Mouse (Mus musculus) gastrocnemius, postnatal 4 days (tissue): ENCODE data around the gene Ghsr. TPM values are rescaled to one million over a fixed set of nuclear protein-coding genes. Genes with fewer than 3 reads are reported as not detected.
"Not testable (repeated sequence)": the region's sequence is repeated elsewhere in the genome, so short reads cannot be mapped to it uniquely, and the experiment has no call there.

Source experiments
- DNase-seq, 2 experiments: peaks; one replicate each; pipeline ENCODE4 v3.0.0; 2021 to 2022; ENCODE audit warnings: low spot score in 2 of 2, mixed read lengths in 2 of 2
- long read RNA-seq, 2 experiments: library from polyadenylated mRNA; stranded (forward); transcript quantifications; one replicate each; pipeline ENCODE4 v2.0.0; 2021
- total RNA-seq, 2 experiments: library from RNA; stranded (reverse); gene quantifications; 2 replicates each; pipeline ENCODE4 v1.2.3; 2021

Gene Ghsr
- not detected for total RNA-seq
- long read RNA-seq, experiment 1: 0 reads
- long read RNA-seq, experiment 2: 0 reads

GRCm38 (mm10) chr3:27371276-27371621, at the start of gene Ghsr:
TSS of gene Ghsr (plus strand) at chr3:27371351.
- no peak for DNase-seq

DNA sequence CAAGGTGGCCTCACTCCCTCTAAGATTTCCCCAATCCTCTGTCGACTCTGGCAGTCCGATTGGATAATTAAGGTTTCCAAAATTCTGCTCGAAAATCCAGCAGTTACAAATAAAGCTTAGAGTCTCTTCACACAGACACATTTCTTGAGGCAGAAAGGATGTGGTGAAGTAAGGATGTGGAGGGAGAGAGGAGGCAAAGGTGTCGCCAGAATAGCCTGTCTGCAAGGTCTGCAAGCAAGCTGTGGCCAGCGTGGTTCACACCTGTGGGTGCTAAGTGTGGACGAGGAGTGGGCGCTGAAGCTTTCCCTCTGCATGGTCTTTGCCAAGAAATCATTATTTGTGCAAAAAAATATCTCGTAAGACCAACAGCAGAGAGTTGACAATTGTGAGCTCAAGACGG, 48.6 kb upstream of the Ghsr start:
- DNase-seq: no peak

DNA sequence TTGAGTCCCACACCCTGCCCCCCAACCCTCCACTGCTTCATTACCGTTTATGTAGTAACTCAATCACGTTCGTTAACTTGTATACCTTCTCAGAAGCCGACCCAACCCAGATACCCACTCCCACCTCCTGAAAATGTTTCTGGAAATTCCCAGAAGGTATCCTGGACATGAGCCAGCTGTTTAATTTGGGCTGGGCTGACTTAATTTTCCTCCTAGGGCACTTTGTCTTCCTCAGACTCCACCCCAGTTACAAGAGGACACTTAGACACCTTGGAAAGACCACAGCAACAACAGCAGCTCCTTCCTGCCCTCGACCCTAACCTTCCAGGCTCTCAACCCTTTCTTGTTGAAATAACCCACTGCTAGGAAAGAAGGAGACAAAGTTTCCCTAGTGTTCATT, 47.6 kb upstream of the Ghsr start:
- DNase-seq: no peak

DNA sequence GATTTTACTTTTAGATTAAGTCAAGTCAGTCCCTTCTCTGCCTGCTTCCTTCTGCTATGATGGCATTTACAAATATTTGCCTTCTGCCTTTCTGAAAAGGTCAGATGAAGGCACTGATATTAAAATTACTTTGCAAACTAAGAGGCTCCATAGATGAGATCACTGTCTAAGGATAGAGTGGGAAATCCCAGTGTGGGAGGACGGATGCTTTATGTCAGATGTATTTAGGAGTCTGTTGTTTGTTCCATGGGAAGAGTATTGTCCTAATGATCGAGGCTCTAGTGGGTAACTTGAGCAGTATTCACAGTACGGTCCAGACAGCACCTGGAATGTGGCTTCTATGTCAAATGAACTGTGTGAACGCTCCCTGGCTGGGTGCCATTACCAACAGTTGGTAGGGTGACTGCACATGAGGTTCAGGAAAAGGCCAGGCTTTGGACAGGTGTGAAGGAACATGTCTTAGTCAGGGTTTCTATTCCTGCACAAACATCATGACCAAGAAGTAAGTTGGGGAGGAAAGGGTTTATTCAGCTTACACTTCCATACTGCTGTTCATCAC, 44.4 kb upstream of the Ghsr start:
- DNase-seq: no peak

DNA sequence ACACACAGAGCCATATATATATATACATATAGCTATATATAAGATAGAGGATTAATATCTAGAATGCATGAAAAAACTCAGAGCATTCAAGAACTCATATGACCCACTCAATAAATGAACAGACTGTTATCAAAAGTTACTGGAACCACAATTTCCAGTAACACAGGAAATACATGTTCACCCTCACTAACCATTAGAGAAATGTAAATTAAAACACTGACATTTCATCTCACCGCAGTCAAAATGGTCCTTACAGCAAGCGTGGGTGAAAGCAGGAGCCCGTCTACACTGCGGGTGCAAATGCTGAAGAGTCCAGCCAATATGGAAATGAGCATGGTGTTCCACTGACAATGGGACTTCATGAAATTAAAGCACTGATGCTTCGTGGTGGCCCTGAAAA, 40.4 kb upstream of the Ghsr start:
- no peak for DNase-seq

- DNase-seq: peak in 1 of 2 experiments; percentile 30
These were observed 32.7 kb upstream of the Ghsr start for GRCm38 (mm10) chr3:27338437-27338836.

GRCm38 (mm10) chr3:27338887-27339286, 32.3 kb upstream of the Ghsr start:
- DNase-seq: no peak

DNA sequence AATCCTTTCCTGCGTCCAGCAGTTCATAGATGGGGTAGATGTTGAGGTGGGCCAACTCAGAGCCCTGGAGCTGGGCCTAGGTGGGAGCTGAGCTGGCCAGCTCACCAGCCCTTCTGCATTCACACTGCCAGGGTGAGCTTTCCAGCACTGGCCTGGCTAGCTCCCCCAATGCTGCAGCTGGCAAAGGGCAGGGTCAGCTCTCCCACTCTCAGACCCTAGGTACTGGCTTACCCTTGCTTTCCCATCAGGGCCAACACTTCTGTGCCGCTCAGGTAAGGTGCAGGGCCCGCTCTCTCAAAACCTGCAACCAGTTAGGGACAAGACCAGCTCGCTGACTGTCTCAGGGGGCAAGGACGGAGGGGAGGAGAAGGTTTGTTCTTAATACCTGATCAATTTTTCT, 30.4 kb upstream of the Ghsr start:
- DNase-seq: no peak

GRCm38 (mm10) chr3:27342462-27342861, 28.7 kb upstream of the Ghsr start:
- no peak for DNase-seq

DNA sequence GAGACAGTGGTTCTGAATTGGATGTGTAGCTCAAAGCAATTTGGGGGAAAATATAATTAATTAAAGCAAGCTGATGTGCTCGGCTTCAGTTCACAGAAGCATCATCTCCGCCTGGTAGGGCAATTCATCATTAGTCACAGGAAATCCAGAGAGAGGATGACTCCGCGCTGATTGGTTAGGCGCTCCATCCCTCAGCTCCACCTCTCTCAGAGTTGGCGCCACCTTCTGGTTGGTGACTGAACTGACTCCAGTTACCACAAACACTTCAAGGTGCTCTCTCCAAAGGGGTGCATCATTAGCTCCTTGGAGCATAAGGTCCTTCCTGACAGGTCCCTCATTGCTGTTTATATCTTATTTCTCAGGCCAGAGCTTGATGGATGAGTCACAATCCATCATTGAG, 25.6 kb upstream of the Ghsr start:
- peak in 1 of 2 experiments; percentile 27 for DNase-seq

DNA sequence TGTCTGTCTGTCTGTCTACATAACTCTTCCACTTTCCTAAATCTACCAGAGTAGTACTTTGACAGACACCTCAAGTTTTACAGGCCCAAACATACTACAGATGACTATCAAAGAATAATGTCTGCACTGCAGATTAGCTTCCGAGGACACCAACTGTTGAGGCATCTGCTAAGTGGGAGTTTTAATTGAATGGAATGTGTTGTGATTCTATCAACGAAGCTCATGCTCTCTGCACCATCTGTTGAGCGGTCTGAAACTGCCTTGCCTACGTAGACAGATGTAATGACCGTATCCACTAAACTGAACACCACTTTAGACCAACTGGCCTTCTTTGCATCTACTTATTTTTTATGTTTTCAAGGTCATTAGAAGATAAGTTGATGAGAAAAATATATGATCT, 22.7 kb upstream of the Ghsr start:
- no peak for DNase-seq

GRCm38 (mm10) chr3:27351105-27351504, 20.0 kb upstream of the Ghsr start:
- no peak for DNase-seq

- DNase-seq: no peak
These were observed 11.9 kb upstream of the Ghsr start for GRCm38 (mm10) chr3:27359100-27359720.

- DNase-seq: peak in 1 of 2 experiments; percentile 55
These were observed 1.0 kb upstream of the Ghsr start for GRCm38 (mm10) chr3:27370125-27370524.

DNA sequence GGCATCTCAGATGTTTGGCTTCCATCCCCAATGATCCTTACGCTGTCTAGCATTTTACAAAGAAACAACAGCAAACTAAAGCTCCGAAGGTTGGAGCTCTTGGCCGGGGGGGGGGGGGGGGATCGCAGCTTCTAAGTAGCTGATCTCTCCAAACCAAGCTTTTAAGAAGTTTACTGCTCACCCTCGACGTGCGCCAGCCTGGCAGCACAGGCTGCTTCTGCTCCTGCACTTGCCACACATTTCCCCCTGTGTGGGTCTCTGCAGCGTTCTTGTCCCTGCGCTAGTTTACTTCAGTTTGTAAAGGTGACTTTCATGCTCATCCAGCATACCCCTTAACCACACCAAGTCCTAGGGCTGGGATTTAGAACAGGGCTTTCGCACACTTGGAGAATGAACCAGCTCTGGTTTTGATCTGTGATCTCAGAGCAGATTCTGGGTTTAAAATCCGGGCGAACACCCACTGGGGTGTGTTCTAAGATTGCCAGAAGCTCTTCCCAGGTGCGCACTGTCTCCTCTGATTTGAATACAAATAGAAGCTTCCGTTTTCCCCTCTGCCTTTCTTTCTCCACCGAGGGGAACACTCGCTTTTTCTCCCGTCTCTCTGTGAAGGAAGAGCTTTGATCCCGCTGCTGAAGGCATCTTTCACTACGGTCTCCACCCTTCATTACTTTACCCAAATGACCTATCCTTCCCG, 422 bp upstream of the Ghsr start:
- no peak for DNase-seq

- no peak for DNase-seq
These were observed 837 bp downstream of the Ghsr start for GRCm38 (mm10) chr3:27371725-27372650.

- DNase-seq: no peak
These were observed 3.2 kb downstream of the Ghsr start for GRCm38 (mm10) chr3:27374396-27374795.

GRCm38 (mm10) chr3:27377935-27378334, 6.8 kb downstream of the Ghsr start:
- no peak for DNase-seq

DNA sequence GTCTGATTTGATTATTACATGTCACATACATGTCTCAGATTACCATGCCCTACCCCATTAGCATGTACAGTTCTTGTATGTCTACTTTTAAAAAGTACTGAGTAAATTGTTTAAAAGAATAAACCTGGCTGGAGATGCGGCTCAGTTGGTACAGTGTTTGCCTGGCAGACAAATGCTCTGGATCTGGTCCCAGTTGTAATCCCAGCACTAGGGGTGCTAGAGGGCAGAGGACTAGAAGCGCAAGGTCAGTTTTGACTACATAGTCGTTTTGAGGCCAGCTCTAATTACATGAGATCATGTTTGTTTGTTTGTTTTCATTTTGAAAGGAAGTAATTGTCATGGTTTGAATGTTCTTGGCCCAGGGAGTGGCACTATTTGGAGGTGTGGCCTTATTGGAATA, 13.7 kb downstream of the Ghsr start:
- no peak for DNase-seq

DNA sequence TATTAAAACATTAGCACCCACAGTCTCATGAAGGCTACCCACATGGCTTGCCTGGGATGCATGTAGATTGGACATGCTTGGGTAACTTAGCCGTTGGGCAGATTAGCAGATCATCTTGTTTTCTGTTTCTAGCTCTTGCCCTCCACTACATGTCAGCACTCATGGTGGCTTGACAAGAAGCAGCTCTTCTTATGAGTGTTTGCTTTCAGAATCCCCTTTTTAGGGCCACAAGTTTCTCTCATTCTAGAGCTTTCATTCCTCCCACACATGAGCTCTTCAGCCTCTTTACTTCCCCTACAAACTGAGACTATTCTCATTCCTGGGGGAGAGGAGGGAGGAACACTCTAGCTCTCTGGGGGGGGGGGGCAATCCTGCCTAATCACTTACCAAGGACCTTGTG, 18.8 kb downstream of the Ghsr start:
- DNase-seq: no peak

DNA sequence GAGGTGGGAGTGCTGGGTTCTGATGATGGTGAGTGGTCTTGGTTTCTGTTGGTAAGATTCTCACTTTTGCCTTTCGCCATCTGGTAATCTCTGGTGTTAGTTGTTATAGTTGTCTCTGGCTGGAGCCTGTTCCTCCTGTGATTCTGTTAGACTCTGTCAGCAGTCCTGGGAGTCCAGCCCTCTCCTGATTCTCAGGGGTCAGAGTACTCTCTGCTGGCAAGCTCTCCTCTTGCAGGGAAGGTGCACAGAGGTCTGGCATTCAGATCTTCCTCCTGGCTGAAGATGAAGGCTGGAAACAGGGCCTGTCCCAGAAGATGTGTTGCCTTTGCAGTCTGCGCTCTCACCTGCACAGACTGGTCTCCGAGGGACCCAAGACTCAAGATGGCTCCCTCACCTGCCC, 29.8 kb downstream of the Ghsr start:
- not testable (repeated sequence) for DNase-seq

DNA sequence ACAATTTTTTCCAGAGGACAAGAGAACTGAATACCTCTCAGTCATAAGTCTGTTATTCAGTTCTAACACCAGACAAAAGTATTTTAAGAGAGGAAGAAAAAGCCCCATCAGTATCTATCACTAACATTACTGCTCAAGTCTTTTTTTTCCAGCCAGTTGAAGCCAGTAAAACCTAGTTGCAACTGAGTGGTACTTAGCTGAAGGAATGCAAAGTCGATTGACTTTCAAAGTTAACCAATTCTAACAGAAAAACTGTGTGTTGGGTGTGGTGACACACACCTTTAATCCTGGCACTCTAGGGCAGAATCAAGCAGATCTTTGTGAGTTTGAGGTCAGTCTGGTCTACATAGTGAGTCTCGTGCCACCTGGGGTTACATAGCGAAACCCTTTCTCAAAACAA, 35.3 kb downstream of the Ghsr start:
- no peak for DNase-seq
